Mouse (Mus musculus): Measurements from ENCODE around the gene Atp2b2. TPM values are rescaled to one million over a fixed set of nuclear protein-coding genes. Genes with fewer than 3 reads are reported as not detected.

Gene Atp2b2
- polyA plus RNA-seq, 1 experiment from 2014 or later: 27.6 TPM

DNA sequence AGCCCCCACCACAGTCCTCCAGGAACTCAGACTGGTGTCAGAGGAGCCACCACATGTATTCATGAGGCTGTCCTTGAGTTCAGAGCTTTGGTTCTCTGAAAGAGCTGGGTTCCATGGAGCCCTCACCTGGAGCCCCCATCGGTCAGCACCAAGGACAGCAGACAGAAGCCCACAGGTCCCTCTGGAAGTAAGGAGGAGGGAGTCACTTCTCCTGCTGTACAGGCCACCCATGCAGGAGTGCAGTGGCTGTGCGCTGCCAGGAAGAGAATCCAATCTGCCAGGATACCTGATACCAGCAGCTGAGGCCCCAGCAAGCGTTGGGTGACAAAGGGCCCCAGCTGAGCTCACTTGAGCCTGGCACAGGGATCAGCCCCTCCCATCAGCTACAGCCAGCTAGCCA is 199.2 kb downstream of the Atp2b2 start:
- peaks cover 2% of the 10 kb centered on the region; the same call in 1 of the 2 replicates for H3K36me3 ChIP-seq (ENCODE audit: control insufficient read depth, insufficient read depth, low read length)
- WGBS: 10% methylated on average over 3 of the region's 3 CpGs
- ATAC-seq: no peak
- no peaks in the 10 kb centered on the region for H3K4me1 ChIP-seq (ENCODE audit: control insufficient read depth, insufficient read depth, low read length)
- H3K9me3 ChIP-seq (replicated peaks; ENCODE audit: control insufficient read depth, low read length, poor library complexity, severe bottlenecking): no peaks in the 10 kb centered on the region
- H3K4me3 ChIP-seq (ENCODE audit: low read depth, low read length): no peak overlapping the region
- H3K27ac ChIP-seq (ENCODE audit: low read length): no peak overlapping the region
- H3K27me3 ChIP-seq (ENCODE audit: control insufficient read depth, insufficient read depth, low read depth, low read length): no peaks in the 10 kb centered on the region
- H3K9ac ChIP-seq (ENCODE audit: low read depth, low read length): no peak overlapping the region
- no peak overlapping the region for H3K4me2 ChIP-seq (ENCODE audit: low read length)

DNA sequence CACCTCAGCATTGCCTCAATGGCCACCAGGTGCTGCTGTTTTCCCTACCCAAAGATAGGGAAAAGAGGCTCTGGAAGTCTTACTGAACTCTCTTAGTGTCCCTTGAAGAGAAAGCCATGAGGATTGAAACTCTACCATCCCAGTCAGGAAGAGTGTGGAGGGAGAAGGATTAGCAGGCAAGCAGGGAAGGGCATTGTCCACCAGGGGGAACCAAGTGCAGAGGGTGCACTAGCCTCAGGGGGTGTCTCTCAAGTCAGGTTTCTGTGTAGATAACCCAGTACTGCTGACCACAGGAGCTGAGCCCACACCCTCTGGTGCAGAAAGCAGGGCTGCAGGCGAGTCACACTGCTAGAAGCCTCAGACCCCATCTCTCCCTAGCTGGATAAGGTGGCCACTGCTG is 203.9 kb downstream of the Atp2b2 start:
- ATAC-seq: no peak
- no peak overlapping the region for H3K4me3 ChIP-seq (ENCODE audit: low read depth, low read length)
- H3K9ac ChIP-seq (ENCODE audit: low read depth, low read length): no peak overlapping the region
- H3K4me2 ChIP-seq (ENCODE audit: low read length): no peak overlapping the region
- H3K9me3 ChIP-seq (replicated peaks; ENCODE audit: control insufficient read depth, low read length, poor library complexity, severe bottlenecking): no peaks in the 10 kb centered on the region
- no peaks in the 10 kb centered on the region for H3K27me3 ChIP-seq (ENCODE audit: control insufficient read depth, insufficient read depth, low read depth, low read length)
- no peaks in the 10 kb centered on the region for H3K4me1 ChIP-seq (ENCODE audit: control insufficient read depth, insufficient read depth, low read length)
- 71% methylated on average over 1 of the region's 1 CpGs for WGBS
- peaks cover 2% of the 10 kb centered on the region; the same call in 1 of the 2 replicates for H3K36me3 ChIP-seq (ENCODE audit: control insufficient read depth, insufficient read depth, low read length)
- H3K27ac ChIP-seq (ENCODE audit: low read length): no peak overlapping the region

DNA sequence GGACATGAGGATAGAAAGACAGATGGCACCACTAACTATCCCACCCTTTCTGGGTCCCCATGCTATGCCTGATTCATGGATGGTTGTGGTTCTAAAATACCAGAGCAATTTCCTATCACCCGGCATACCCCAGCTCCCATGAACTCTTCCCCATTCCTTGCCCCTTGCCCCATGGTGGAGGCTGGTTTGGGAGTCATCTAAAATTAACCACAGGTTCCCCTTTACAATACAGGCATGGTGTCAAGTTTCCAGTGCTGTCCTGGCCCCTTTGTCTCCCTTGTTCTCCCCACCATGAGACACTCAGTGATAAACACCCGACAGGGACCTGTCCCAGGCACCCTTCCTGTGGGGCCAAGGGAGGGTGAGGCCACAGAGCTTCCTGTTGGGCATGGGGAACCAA is 204.7 kb downstream of the Atp2b2 start:
- H3K4me3 ChIP-seq (ENCODE audit: low read depth, low read length): no peak overlapping the region
- no peak overlapping the region for H3K9ac ChIP-seq (ENCODE audit: low read depth, low read length)
- H3K4me2 ChIP-seq (ENCODE audit: low read length): no peak overlapping the region
- no peaks in the 10 kb centered on the region for H3K27me3 ChIP-seq (ENCODE audit: control insufficient read depth, insufficient read depth, low read depth, low read length)
- no peaks in the 10 kb centered on the region for H3K9me3 ChIP-seq (replicated peaks; ENCODE audit: control insufficient read depth, low read length, poor library complexity, severe bottlenecking)
- H3K27ac ChIP-seq (ENCODE audit: low read length): no peak overlapping the region
- no peak for ATAC-seq
- WGBS: 72% methylated on average over 2 of the region's 2 CpGs
- no peaks in the 10 kb centered on the region for H3K4me1 ChIP-seq (ENCODE audit: control insufficient read depth, insufficient read depth, low read length)
- peaks cover 2% of the 10 kb centered on the region; the same call in 1 of the 2 replicates for H3K36me3 ChIP-seq (ENCODE audit: control insufficient read depth, insufficient read depth, low read length)

DNA sequence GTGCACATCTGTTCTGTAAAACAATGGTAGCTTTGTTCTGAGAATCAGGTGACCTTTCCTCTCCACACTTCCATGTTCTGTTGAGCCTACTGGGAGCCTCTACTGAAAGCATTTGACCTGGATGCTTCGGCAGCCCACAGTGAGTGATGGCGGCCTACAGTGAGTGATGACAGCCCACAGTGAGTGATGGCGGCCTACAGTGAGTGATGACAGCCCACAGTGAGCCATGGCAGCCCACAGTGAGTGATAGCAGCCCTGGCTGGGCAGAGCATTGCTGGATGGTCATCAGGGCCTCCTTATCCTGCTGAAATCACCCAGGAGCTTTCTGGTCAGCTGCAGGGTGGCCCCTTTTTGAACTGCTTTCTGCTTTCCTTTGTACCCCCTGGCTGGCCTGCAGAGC is 205.9 kb downstream of the Atp2b2 start:
- Histone ChIP-seq H3K27me3 (ENCODE audit: control insufficient read depth, insufficient read depth, low read depth, low read length) (no peaks in the 10 kb centered on the region), H3K4me3 (ENCODE audit: low read depth, low read length) (no peak overlapping the region), H3K4me2 (ENCODE audit: low read length) (no peak overlapping the region), H3K4me1 (ENCODE audit: control insufficient read depth, insufficient read depth, low read length) (no peaks in the 10 kb centered on the region), H3K27ac (ENCODE audit: low read length) (no peak overlapping the region), H3K9ac (ENCODE audit: low read depth, low read length) (no peak overlapping the region), H3K9me3 (replicated peaks; ENCODE audit: control insufficient read depth, low read length, poor library complexity, severe bottlenecking) (no peaks in the 10 kb centered on the region), H3K36me3 (ENCODE audit: control insufficient read depth, insufficient read depth, low read length) (peaks cover 2% of the 10 kb centered on the region; the same call in 1 of the 2 replicates)
- WGBS: 78% methylated on average over 3 of the region's 3 CpGs
- no peak for ATAC-seq

DNA sequence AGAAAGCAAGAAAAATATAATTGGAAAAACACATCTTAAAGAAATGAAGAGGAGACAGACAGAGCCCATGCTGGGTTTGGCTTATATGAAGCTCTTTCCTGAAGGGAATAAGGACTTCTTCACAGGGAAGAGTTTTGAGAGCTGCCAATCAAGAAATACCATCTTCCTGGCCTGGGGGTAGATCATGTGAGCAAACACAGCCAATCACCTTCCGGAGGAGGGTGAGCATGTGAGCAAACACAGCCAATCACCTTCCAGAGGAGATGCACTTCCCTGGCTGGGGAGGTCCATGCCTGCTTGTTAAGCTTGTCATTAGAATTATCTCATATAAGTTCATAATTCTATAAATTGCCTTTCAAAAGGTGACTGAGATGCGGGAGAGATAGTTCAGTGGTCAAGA is 211.9 kb downstream of the Atp2b2 start:
- Histone ChIP-seq H3K9ac (ENCODE audit: low read depth, low read length) (no peak overlapping the region), H3K9me3 (replicated peaks; ENCODE audit: control insufficient read depth, low read length, poor library complexity, severe bottlenecking) (no peaks in the 10 kb centered on the region), H3K4me1 (ENCODE audit: control insufficient read depth, insufficient read depth, low read length) (peaks cover 9% of the 10 kb centered on the region; the same call in 1 of the 2 replicates), H3K36me3 (ENCODE audit: control insufficient read depth, insufficient read depth, low read length) (no peaks in the 10 kb centered on the region), H3K27ac (ENCODE audit: low read length) (no peak overlapping the region), H3K4me2 (ENCODE audit: low read length) (no peak overlapping the region), H3K4me3 (ENCODE audit: low read depth, low read length) (no peak overlapping the region), H3K27me3 (ENCODE audit: control insufficient read depth, insufficient read depth, low read depth, low read length) (no peaks in the 10 kb centered on the region)
- 95% methylated on average over 2 of the region's 2 CpGs for WGBS
- ATAC-seq: no peak

DNA sequence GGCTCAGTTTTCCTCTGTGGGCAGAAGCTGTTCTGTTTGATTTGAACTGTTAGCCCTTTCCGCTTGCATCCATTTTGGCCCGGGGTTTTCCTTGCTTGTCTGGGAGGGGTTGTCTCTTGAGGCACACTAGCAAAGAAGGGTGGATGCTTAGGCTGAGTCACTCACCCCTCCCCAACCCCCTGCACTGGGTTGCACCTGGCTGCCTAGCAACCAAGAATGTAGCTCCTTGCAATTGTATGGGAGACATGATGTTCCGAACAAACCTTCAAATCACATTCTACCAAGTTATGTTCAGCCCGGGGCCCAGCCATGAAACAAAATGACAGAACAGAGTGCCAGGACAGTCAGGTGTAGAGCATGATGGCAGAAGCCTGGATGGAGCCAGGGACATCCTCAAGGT is 215.1 kb downstream of the Atp2b2 start:
- no peak overlapping the region for H3K4me3 ChIP-seq (ENCODE audit: low read depth, low read length)
- 67% methylated on average over 4 of the region's 4 CpGs for WGBS
- H3K27me3 ChIP-seq (ENCODE audit: control insufficient read depth, insufficient read depth, low read depth, low read length): no peaks in the 10 kb centered on the region
- no peak overlapping the region for H3K27ac ChIP-seq (ENCODE audit: low read length)
- H3K9ac ChIP-seq (ENCODE audit: low read depth, low read length): no peak overlapping the region
- peaks cover 9% of the 10 kb centered on the region; the same call in 1 of the 2 replicates for H3K4me1 ChIP-seq (ENCODE audit: control insufficient read depth, insufficient read depth, low read length)
- no peak overlapping the region for H3K4me2 ChIP-seq (ENCODE audit: low read length)
- peak; percentile 37; the same call in 1 of the 2 replicates for ATAC-seq
- H3K9me3 ChIP-seq (replicated peaks; ENCODE audit: control insufficient read depth, low read length, poor library complexity, severe bottlenecking): no peaks in the 10 kb centered on the region
- H3K36me3 ChIP-seq (ENCODE audit: control insufficient read depth, insufficient read depth, low read length): no peaks in the 10 kb centered on the region

DNA sequence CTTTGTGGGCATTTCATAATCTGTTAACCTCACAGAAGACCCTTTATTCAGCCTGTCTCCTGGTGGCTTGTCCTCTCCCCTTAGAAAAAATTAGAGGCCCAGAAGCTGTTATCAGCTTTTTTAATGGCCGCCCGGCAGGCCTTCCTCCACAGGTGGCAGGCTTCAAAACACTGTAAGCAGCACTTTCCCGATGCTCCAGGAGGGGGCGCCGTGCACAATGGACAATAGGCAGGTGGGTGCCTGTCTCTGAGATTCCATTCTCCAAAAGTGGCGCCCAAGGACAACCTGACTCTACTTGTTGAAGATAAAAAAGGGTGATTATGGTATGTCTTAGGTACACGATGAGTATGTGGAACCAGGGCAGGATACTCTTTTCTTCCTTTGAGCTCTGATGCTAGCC is 220.0 kb downstream of the Atp2b2 start:
- H3K9me3 ChIP-seq (replicated peaks; ENCODE audit: control insufficient read depth, low read length, poor library complexity, severe bottlenecking): no peaks in the 10 kb centered on the region
- WGBS: 47% methylated on average over 7 of the region's 7 CpGs
- H3K27ac ChIP-seq (ENCODE audit: low read length): no peak overlapping the region
- no peak for ATAC-seq
- H3K4me3 ChIP-seq (ENCODE audit: low read depth, low read length): no peak overlapping the region
- H3K36me3 ChIP-seq (ENCODE audit: control insufficient read depth, insufficient read depth, low read length): no peaks in the 10 kb centered on the region
- H3K27me3 ChIP-seq (ENCODE audit: control insufficient read depth, insufficient read depth, low read depth, low read length): no peaks in the 10 kb centered on the region
- H3K9ac ChIP-seq (ENCODE audit: low read depth, low read length): no peak overlapping the region
- H3K4me2 ChIP-seq (ENCODE audit: low read length): no peak overlapping the region
- H3K4me1 ChIP-seq (ENCODE audit: control insufficient read depth, insufficient read depth, low read length): peaks cover 5% of the 10 kb centered on the region; the same call in 1 of the 2 replicates

DNA sequence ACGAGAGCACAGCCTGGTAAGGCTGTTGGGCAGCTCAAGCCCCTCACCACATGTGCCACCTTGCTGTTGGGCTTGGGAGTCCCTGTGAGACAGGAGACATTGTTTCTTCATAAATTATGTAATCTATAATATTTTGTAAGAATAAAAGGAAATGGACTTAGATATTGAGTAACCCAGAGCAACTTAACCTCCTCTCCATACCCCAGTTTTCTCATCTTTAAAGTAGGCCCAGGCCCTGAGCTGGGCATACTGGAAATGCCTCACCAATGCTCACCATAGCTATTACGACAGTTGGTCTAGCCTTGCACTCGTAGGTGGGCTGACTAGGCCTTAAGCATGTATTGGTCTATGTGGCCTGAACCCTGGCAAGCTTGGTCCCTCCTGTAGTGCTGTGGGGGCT is 225.7 kb downstream of the Atp2b2 start:
- no peak for ATAC-seq
- Histone ChIP-seq H3K36me3 (ENCODE audit: control insufficient read depth, insufficient read depth, low read length) (peaks cover 11% of the 10 kb centered on the region), H3K9me3 (replicated peaks; ENCODE audit: control insufficient read depth, low read length, poor library complexity, severe bottlenecking) (no peaks in the 10 kb centered on the region), H3K4me1 (ENCODE audit: control insufficient read depth, insufficient read depth, low read length) (no peaks in the 10 kb centered on the region), H3K4me3 (ENCODE audit: low read depth, low read length) (no peak overlapping the region), H3K9ac (ENCODE audit: low read depth, low read length) (no peak overlapping the region), H3K27me3 (ENCODE audit: control insufficient read depth, insufficient read depth, low read depth, low read length) (no peaks in the 10 kb centered on the region), H3K27ac (ENCODE audit: low read length) (no peak overlapping the region), H3K4me2 (ENCODE audit: low read length) (no peak overlapping the region)
- 95% methylated on average over 3 of the region's 3 CpGs for WGBS

DNA sequence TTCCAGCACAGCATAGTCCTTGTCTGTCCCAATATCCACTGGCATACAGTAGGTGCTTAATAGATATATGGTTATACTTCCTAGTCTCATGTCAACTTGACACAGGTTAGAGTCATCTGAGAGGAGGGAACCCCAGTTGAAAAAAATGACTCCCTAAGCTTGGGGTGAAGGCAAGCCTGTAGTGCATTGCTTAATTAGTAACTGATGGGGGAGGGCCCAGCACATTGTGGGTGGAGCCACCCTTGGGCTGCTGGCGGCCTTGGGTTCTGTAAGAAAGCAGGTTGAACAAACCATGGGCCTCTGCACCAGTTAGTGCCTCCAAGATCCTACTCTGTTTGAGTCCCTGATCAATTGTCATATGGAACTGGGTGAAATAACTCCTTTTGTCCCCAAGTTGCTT is 231.0 kb downstream of the Atp2b2 start:
- no peaks in the 10 kb centered on the region for H3K9me3 ChIP-seq (replicated peaks; ENCODE audit: control insufficient read depth, low read length, poor library complexity, severe bottlenecking)
- no peak overlapping the region for H3K4me3 ChIP-seq (ENCODE audit: low read depth, low read length)
- H3K9ac ChIP-seq (ENCODE audit: low read depth, low read length): no peak overlapping the region
- H3K36me3 ChIP-seq (ENCODE audit: control insufficient read depth, insufficient read depth, low read length): peaks cover 18% of the 10 kb centered on the region
- no peak overlapping the region for H3K27ac ChIP-seq (ENCODE audit: low read length)
- WGBS: 74% methylated on average over 1 of the region's 1 CpGs
- H3K4me2 ChIP-seq (ENCODE audit: low read length): no peak overlapping the region
- ATAC-seq: no peak
- H3K27me3 ChIP-seq (ENCODE audit: control insufficient read depth, insufficient read depth, low read depth, low read length): no peaks in the 10 kb centered on the region
- no peaks in the 10 kb centered on the region for H3K4me1 ChIP-seq (ENCODE audit: control insufficient read depth, insufficient read depth, low read length)

All from midbrain, embryonic 16.5 days (tissue).